10 mouse cellular contexts compared by ENCODE assay signal in the genomic region with DNA sequence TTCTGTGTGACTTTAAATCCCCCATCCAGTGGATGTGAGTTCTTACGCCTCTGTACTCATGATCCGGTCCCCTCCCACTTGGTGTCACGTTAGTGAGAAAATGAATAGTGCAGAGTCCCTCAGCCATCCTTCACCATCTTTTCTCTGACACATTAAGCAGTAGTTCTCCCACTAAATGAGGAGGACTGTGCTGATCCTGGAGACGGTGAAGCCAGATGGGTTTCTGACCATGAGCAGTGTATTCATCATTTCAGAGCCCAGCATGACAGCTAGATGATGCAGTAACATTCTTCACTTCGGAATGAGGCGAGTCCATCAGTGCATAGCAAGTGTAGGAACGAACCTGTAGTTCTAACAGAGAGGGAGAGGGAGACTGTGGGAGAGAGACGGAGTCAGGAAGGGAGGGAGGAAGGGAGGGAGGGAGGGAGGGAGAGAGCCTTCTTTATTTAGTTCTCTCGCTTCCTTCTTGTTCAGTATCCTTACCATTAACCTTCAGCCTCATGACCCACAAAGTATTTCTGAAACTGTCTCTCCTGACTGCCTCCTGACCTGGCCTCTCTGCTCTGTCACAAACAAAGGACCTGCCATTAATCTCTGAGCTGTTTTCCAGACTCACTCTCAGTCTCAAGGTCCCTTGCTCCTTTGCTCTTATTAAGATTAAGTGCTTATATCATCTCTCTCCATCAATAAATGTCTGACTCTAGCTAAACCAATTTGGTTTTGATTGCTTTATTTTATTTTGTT. TPM values are rescaled to one million over a fixed set of nuclear protein-coding genes. Genes with fewer than 3 reads are reported as not detected.
DNase-seq lines count a peak whose midpoint lies in the region; ATAC-seq lines count a peak whose summit lies in the region.
"Had no signal": no experiment of that assay in that cellular context is flagged by ENCODE, and none has a peak within 500 bp of the region (broad histone marks: within the 10 kb centered on the region; RNA-seq: fewer than 3 reads in every experiment).

No protein-coding gene starts in this region.

- peaks cover 14% of the 10 kb centered on the region for H3K4me1 ChIP-seq in heart, embryonic 16.5 days (ENCODE audit: control insufficient read depth, insufficient read depth, low read length)
- H3K4me1 ChIP-seq in hindbrain, embryonic 12.5 days, result peaks cover 12% of the 10 kb centered on the region
- peaks cover 22% of the 10 kb centered on the region for H3K4me1 ChIP-seq in midbrain, embryonic 13.5 days (replicated peaks)

- no peak overlapping the region for H3K4me2 ChIP-seq in heart, embryonic 16.5 days (ENCODE audit: low read depth, low read length)
- no peak overlapping the region for H3K4me2 ChIP-seq in hindbrain, embryonic 12.5 days (replicated peaks)
- H3K4me2 ChIP-seq in midbrain, embryonic 13.5 days (replicated peaks), result no peak overlapping the region

- no peak overlapping the region for H3K9ac ChIP-seq in heart, embryonic 16.5 days (ENCODE audit: low read length)
- no peak overlapping the region for H3K9ac ChIP-seq in hindbrain, embryonic 12.5 days
- no peak overlapping the region for H3K9ac ChIP-seq in midbrain, embryonic 13.5 days (replicated peaks)

- H3K36me3 ChIP-seq in heart, embryonic 16.5 days (ENCODE audit: control insufficient read depth, insufficient read depth), result no peaks in the 10 kb centered on the region
- no peaks in the 10 kb centered on the region for H3K36me3 ChIP-seq in hindbrain, embryonic 12.5 days
- H3K36me3 ChIP-seq in midbrain, embryonic 13.5 days, result no peaks in the 10 kb centered on the region
- H3K36me3 ChIP-seq: G1E had no signal

- intact Hi-C loops in heart, postnatal 10 days (cut with DNase I), result no loop called here

- ATAC-seq in heart, embryonic 16.5 days (replicated peaks; ENCODE audit: extremely low read depth, insufficient read depth, low FRiP score), result no peak
- peak; percentile 53 for ATAC-seq in hindbrain, embryonic 12.5 days (ENCODE audit: low FRiP score)
- peak; percentile 56 for ATAC-seq in midbrain, embryonic 13.5 days

- H3K27ac ChIP-seq in heart, embryonic 16.5 days (ENCODE audit: low read length), result peak overlapping the region; percentile 78
- peak overlapping the region; percentile 36 for H3K27ac ChIP-seq in hindbrain, embryonic 12.5 days
- H3K27ac ChIP-seq in midbrain, embryonic 13.5 days, result peak overlapping the region; percentile 22; the same call in 1 of the 2 replicates

- H3K9me3 ChIP-seq in heart, embryonic 16.5 days (replicated peaks; ENCODE audit: control insufficient read depth, low read length), result no peaks in the 10 kb centered on the region
- H3K9me3 ChIP-seq in hindbrain, embryonic 12.5 days (replicated peaks), result no peaks in the 10 kb centered on the region
- no peaks in the 10 kb centered on the region for H3K9me3 ChIP-seq in midbrain, embryonic 13.5 days
- H3K9me3 ChIP-seq: G1E had no signal

- peak; percentile 22 to 76 for DNase-seq in adrenal gland, adult (ENCODE audit: inconsistent age in 2 of 2, low spot score in 1 of 2)
- no peak for DNase-seq in adrenal gland, postnatal 10 days
- no peak for DNase-seq in heart, postnatal 10 days
- DNase-seq in frontal cortex, postnatal 25 days (ENCODE audit: low spot score in 2 of 2), result no peak
- no peak for DNase-seq in cerebellum, postnatal 36 days

- H3K4me3 ChIP-seq in heart, embryonic 16.5 days (ENCODE audit: low read length), result no peak overlapping the region
- H3K4me3 ChIP-seq in hindbrain, embryonic 12.5 days, result no peak overlapping the region
- no peak overlapping the region for H3K4me3 ChIP-seq in midbrain, embryonic 13.5 days (replicated peaks)

- 39% methylated on average over 9 of the region's 9 CpGs for WGBS in heart, embryonic 16.5 days
- WGBS in hindbrain, embryonic 12.5 days, result 45% methylated on average over 9 of the region's 9 CpGs
- 29% methylated on average over 9 of the region's 9 CpGs for WGBS in midbrain, embryonic 13.5 days

- H3K27me3 ChIP-seq in heart, embryonic 16.5 days (ENCODE audit: control insufficient read depth, insufficient read depth, low read length), result no peaks in the 10 kb centered on the region
- no peaks in the 10 kb centered on the region for H3K27me3 ChIP-seq in hindbrain, embryonic 12.5 days
- no peaks in the 10 kb centered on the region for H3K27me3 ChIP-seq in midbrain, embryonic 13.5 days

RNA-seq across cellular contexts. Expression of gene Npl, which starts 49.6 kb away (rescaled TPM):
- total RNA-seq in adrenal gland, postnatal 10 days (2021), result 1 to 10 TPM; 4.0 to 4.2 TPM
- polyA plus RNA-seq in heart, embryonic 16.5 days (2015; fragmentation: Nextera tagmentation; extraction: Ambion mirVana), result 4.9 and 6.8 TPM in 2 replicates
- total RNA-seq in heart, postnatal 10 days (2021), result 1 to 10 TPM; 2.4 to 2.6 TPM
- polyA plus RNA-seq in hindbrain, embryonic 12.5 days (2016; fragmentation: Nextera tagmentation; extraction: Ambion mirVana), result 14.4 and 14.7 TPM in 2 replicates
- 10.0 and 12.2 TPM in 2 replicates for polyA plus RNA-seq in midbrain, embryonic 13.5 days (2015; fragmentation: Nextera tagmentation; extraction: Ambion mirVana)

RNA-seq across cellular contexts. Expression of gene Rgs8, which starts 53.4 kb away (rescaled TPM):
- under 1 TPM; 0.57 to 0.61 TPM for total RNA-seq in adrenal gland, postnatal 10 days (2021)
- 0.21 and 0.32 TPM in 2 replicates for polyA plus RNA-seq in heart, embryonic 16.5 days (2015; fragmentation: Nextera tagmentation; extraction: Ambion mirVana)
- total RNA-seq in heart, postnatal 10 days (2021), result not detected
- polyA plus RNA-seq in hindbrain, embryonic 12.5 days (2016; fragmentation: Nextera tagmentation; extraction: Ambion mirVana), result 18.3 and 18.6 TPM in 2 replicates
- 32.4 and 33.6 TPM in 2 replicates for polyA plus RNA-seq in midbrain, embryonic 13.5 days (2015; fragmentation: Nextera tagmentation; extraction: Ambion mirVana)
- total RNA-seq: megakaryocyte, adult 5-6 weeks had no signal
- polyA plus RNA-seq: G1E had no signal

Comparison
In these comparisons a context has a peak if more than half of its experiments do, and no peak if none do; other contexts are left out.
1. DNase-seq: peak in adrenal gland, adult (2 of 2); none in adrenal gland, postnatal 10 days (single experiment), heart, postnatal 10 days (0 of 2), frontal cortex, postnatal 25 days (0 of 2) and cerebellum, postnatal 36 days (0 of 2).
2. H3K27ac ChIP-seq: peak in every context shown above with its lines; median percentile 78 in heart, embryonic 16.5 days; 36 in hindbrain, embryonic 12.5 days; 22 in midbrain, embryonic 13.5 days.
3. RNA of gene Rgs8, which starts 53.4 kb away (polyA plus RNA-seq): 32.4 to 33.6 TPM in midbrain, embryonic 13.5 days and 18.3 to 18.6 TPM in hindbrain, embryonic 12.5 days; 0.21 to 0.32 TPM in heart, embryonic 16.5 days; every median in the first group is over 10 times any median in the second.